Mouse (Mus musculus) liver, adult (tissue): ENCODE results near the gene Krt80.
A peak's percentile ranks its signal among the peaks of the same experiment; 100 is the strongest.

Source experiments
- GATA4 ChIP-seq: IDR thresholded peaks from 2 replicates; pipeline ENCODE4 v1.6.1; 2014; ENCODE audit warnings: mild to moderate bottlenecking, low read length; ENCODE audit not compliant: insufficient replicate concordance

Krt80 gene

DNA sequence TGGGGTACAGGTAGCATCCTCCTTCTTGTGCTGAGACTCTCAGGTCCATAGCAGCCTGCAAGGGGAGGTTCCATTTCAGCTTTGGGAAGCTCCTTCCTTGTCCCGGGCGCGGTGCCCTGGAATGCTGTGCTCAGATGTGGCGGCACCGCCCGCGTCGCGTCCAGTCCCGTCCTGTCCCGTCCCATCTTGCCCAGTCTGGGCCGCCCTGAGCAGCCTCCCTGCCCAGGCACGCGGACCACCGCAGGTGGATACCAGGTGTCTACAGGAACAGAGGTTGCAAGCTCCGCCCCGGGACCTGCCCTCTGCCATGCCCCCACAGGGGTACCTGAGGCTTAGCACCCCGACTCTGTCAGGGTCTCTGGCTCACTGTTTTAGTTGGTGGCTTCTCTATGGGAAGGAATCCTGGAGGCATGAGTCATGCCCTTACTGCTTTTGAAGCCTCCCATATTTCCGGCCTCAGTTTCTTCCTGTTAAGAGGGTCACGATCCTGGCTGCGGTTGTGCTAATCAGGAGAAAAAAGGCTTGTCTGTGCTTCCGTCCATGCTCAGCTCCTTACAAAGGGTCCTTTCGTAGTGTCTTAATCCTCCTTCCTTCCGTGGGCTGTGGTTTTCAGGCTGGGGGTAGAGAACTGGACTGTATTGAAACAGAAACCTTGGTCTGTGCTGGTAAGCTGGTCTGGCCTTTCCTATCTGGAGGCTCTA lies 33.3 kb downstream of the Krt80 start:
- peak; percentile 40; the same call in 1 of the 2 replicates for TF ChIP-seq GATA4

- TF ChIP-seq GATA4, result no peak
These were observed 36.3 kb downstream of the Krt80 start for GRCm38 (mm10) chr15:101333648-101334047.

- TF ChIP-seq GATA4, result no peak
These were observed 36.8 kb downstream of the Krt80 start for GRCm38 (mm10) chr15:101333165-101333564.

GRCm38 (mm10) chr15:101332370-101332769 lies 37.6 kb downstream of the Krt80 start:
- no peak for TF ChIP-seq GATA4

- no peak for TF ChIP-seq GATA4
These were observed 38.9 kb downstream of the Krt80 start for GRCm38 (mm10) chr15:101331090-101331489.

DNA sequence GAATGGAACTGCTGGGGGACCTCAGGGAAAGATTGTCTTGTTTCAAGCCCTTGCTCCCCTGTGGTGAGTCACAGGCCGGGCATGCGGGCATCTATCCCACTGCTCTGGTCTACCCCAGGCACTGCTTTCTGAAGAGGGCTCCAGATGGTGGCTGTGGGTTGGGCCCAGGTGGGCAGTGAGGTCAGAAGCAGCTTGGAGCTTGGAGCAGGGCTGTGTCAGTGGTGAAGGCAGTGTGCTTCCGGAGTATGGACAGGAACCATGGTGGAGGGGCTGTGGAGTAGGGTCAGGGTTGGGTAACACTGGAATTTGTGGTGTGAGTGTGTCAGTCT lies 40.4 kb downstream of the Krt80 start:
- TF ChIP-seq GATA4, result no peak

GRCm38 (mm10) chr15:101328876-101329563 lies 40.9 kb downstream of the Krt80 start:
- no peak for TF ChIP-seq GATA4

DNA sequence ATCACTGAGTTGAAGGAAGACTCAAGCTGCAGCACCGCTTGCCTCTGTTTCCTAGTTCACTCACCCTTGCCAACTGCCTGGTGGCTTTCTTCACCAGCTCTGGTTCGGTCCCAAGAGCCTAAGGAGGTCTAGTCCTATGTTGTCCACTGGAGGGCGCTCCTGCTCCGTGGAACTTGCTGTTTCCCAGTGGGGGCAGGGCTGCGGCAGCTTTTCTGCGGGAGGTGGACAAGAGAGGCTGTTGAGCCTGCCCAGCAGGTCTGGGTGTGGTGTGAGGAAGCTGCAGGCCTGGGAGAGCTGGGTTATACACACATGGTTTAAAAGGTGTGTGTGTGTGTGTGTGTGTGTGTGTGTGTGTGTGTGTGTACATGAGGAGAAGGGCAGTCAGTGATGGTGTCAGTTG lies 42.7 kb downstream of the Krt80 start:
- no peak for TF ChIP-seq GATA4

GRCm38 (mm10) chr15:101325991-101326534 lies 43.9 kb downstream of the Krt80 start:
- TF ChIP-seq GATA4, result no peak

- no peak for TF ChIP-seq GATA4
These were observed 46.5 kb downstream of the Krt80 start for GRCm38 (mm10) chr15:101323511-101323910.

DNA sequence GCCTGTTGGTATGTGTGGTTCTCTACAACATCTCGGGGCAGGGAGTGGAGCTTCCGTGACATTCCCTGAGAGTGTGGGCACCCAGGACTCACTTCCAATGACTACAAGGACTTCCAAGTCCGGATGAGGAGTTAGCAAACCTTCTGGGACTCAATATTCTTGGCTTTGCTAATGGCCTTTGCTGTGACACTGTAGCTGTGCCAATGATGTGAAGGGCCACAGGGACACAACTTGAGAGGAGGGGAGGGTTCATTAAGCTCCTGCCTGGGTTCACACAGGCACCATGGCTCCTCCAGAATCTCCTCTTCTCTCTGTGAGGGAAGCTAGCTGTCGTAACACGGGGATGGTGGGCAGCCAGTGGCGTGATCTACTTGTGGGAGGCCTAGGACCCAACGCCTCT lies 47.3 kb downstream of the Krt80 start:
- no peak for TF ChIP-seq GATA4

- no peak for TF ChIP-seq GATA4
These were observed 47.9 kb downstream of the Krt80 start for GRCm38 (mm10) chr15:101322106-101322505.

GRCm38 (mm10) chr15:101321126-101321525 lies 48.8 kb downstream of the Krt80 start:
- no peak for TF ChIP-seq GATA4

GRCm38 (mm10) chr15:101320618-101321041 lies 49.3 kb downstream of the Krt80 start:
- peak; percentile 93 for TF ChIP-seq GATA4

- no peak for TF ChIP-seq GATA4
These were observed 49.8 kb downstream of the Krt80 start for GRCm38 (mm10) chr15:101320010-101320617.

DNA sequence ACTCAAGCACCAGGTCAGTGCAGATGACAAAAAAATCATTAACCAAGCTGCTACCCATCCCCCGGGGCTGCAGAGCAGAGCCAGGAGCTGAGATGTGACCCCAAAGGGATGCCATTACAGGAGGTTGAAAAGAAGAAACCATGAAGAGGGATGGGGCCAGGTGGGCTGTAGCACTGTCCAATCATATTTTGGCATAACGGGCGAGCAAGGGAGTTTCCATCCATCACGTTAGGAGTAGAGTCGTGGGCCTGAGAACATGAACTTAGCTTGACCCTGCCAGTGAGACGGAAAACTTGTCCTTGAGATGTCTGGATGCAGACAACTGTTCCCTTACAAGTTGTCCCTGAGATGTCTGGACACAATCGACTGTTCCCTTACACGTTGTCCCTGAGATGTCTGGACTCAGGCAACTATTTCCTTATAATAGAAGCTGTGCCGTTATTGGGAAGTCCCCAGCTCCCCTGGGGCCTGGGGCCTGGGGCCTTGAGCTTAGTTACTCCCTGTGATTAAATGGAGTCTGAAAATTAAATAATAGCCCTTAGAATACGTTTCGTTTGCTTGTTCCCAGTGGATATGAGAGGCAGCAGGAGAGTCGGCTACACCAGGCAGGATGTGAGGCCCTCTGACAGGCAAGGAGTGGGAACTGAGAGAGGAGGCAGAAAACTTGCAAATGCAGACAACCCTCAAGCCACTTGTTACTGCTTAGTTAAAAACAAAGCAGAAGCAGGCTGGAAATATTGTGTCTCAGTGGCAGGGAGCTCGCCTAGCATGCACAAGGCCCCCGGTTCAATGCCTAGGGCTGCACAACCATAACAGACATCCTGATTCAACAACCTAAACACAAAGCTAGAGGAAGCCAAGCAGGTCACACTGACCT lies 50.8 kb downstream of the Krt80 start:
- no peak for TF ChIP-seq GATA4
